Mouse (Mus musculus): Measurements from ENCODE around the gene Myo1a. TPM values are rescaled to one million over a fixed set of nuclear protein-coding genes. Genes with fewer than 3 reads are reported as not detected.
"Not testable (repeated sequence)": the region's sequence is repeated elsewhere in the genome, so short reads cannot be mapped to it uniquely, and the experiment has no call there.

The Myo1a gene
- 0.62 TPM in 1 of 2 replicates, not detected in the other for polyA plus RNA-seq (2014; fragmentation: Nextera tagmentation; extraction: Ambion mirVana)

GRCm38 (mm10) chr10:127704766-127705220 lies at the start of gene Myo1a:
Gene Myo1a, plus strand, starts transcription at chr10:127705170.
- Histone ChIP-seq H3K4me1 (ENCODE audit: control insufficient read depth, insufficient read depth, low read length) (no peaks in the 10 kb centered on the region), H3K36me3 (ENCODE audit: control insufficient read depth, insufficient read depth, low read length) (no peaks in the 10 kb centered on the region), H3K9me3 (ENCODE audit: control insufficient read depth, low read length) (no peaks in the 10 kb centered on the region), H3K27me3 (ENCODE audit: control insufficient read depth, insufficient read depth, low read length) (no peaks in the 10 kb centered on the region), H3K4me2 (ENCODE audit: low read length) (no peak within 1 kb of the TSS), H3K27ac (replicated peaks; ENCODE audit: low read depth, low read length) (no peak within 1 kb of the TSS), H3K9ac (replicated peaks; ENCODE audit: low read length) (no peak within 1 kb of the TSS), H3K4me3 (replicated peaks; ENCODE audit: low read depth, low read length) (no peak within 1 kb of the TSS)
- 78% methylated on average over 2 of the region's 2 CpGs for WGBS
- DNase-seq: no peak
- no peak for ATAC-seq (ENCODE audit: low FRiP score, low TSS enrichment)

- not testable (repeated sequence) for DNase-seq; H3K9me3 ChIP-seq (ENCODE audit: control insufficient read depth, low read length); ATAC-seq (ENCODE audit: low FRiP score, low TSS enrichment); H3K4me1 ChIP-seq (ENCODE audit: control insufficient read depth, insufficient read depth, low read length); H3K4me3 ChIP-seq (replicated peaks; ENCODE audit: low read depth, low read length); H3K4me2 ChIP-seq (ENCODE audit: low read length); H3K9ac ChIP-seq (replicated peaks; ENCODE audit: low read length); H3K36me3 ChIP-seq (ENCODE audit: control insufficient read depth, insufficient read depth, low read length); H3K27ac ChIP-seq (replicated peaks; ENCODE audit: low read depth, low read length)
- H3K27me3 ChIP-seq (ENCODE audit: control insufficient read depth, insufficient read depth, low read length): peaks cover 22% of the 10 kb centered on the region
- 46% methylated on average over 6 of the region's 6 CpGs for WGBS
Observed at GRCm38 (mm10) chr10:127657617-127658016, 47.4 kb upstream of the Myo1a start.

GRCm38 (mm10) chr10:127658076-127658475 lies 46.9 kb upstream of the Myo1a start:
- no peak for DNase-seq
- Histone ChIP-seq H3K4me2 (ENCODE audit: low read length) (no peak overlapping the region), H3K4me1 (ENCODE audit: control insufficient read depth, insufficient read depth, low read length) (no peaks in the 10 kb centered on the region), H3K27me3 (ENCODE audit: control insufficient read depth, insufficient read depth, low read length) (peaks cover 27% of the 10 kb centered on the region), H3K27ac (replicated peaks; ENCODE audit: low read depth, low read length) (no peak overlapping the region), H3K9ac (replicated peaks; ENCODE audit: low read length) (no peak overlapping the region), H3K36me3 (ENCODE audit: control insufficient read depth, insufficient read depth, low read length) (no peaks in the 10 kb centered on the region), H3K9me3 (ENCODE audit: control insufficient read depth, low read length) (no peaks in the 10 kb centered on the region), H3K4me3 (replicated peaks; ENCODE audit: low read depth, low read length) (no peak overlapping the region)
- 22% methylated on average over 6 of the region's 6 CpGs for WGBS
- no peak for ATAC-seq (ENCODE audit: low FRiP score, low TSS enrichment)

GRCm38 (mm10) chr10:127659551-127659950 lies 45.4 kb upstream of the Myo1a start:
- ATAC-seq (ENCODE audit: low FRiP score, low TSS enrichment): no peak
- Histone ChIP-seq H3K9me3 (ENCODE audit: control insufficient read depth, low read length) (no peaks in the 10 kb centered on the region), H3K4me3 (replicated peaks; ENCODE audit: low read depth, low read length) (no peak overlapping the region), H3K36me3 (ENCODE audit: control insufficient read depth, insufficient read depth, low read length) (no peaks in the 10 kb centered on the region), H3K9ac (replicated peaks; ENCODE audit: low read length) (no peak overlapping the region), H3K27me3 (ENCODE audit: control insufficient read depth, insufficient read depth, low read length) (peaks cover 41% of the 10 kb centered on the region), H3K27ac (replicated peaks; ENCODE audit: low read depth, low read length) (no peak overlapping the region), H3K4me2 (ENCODE audit: low read length) (no peak overlapping the region), H3K4me1 (ENCODE audit: control insufficient read depth, insufficient read depth, low read length) (no peaks in the 10 kb centered on the region)
- WGBS: 52% methylated on average over 1 of the region's 1 CpGs
- DNase-seq: no peak

GRCm38 (mm10) chr10:127661291-127661914 lies 43.6 kb upstream of the Myo1a start:
- ATAC-seq (ENCODE audit: low FRiP score, low TSS enrichment) (no peak), DNase-seq (no peak)
- Histone ChIP-seq H3K4me2 (ENCODE audit: low read length) (peak overlapping the region; percentile 10; the same call in 1 of the 2 replicates), H3K36me3 (ENCODE audit: control insufficient read depth, insufficient read depth, low read length) (no peaks in the 10 kb centered on the region), H3K27ac (replicated peaks; ENCODE audit: low read depth, low read length) (no peak overlapping the region), H3K4me3 (replicated peaks; ENCODE audit: low read depth, low read length) (no peak overlapping the region), H3K9me3 (ENCODE audit: control insufficient read depth, low read length) (no peaks in the 10 kb centered on the region), H3K9ac (replicated peaks; ENCODE audit: low read length) (no peak overlapping the region), H3K4me1 (ENCODE audit: control insufficient read depth, insufficient read depth, low read length) (peaks cover 8% of the 10 kb centered on the region; the same call in 1 of the 2 replicates), H3K27me3 (ENCODE audit: control insufficient read depth, insufficient read depth, low read length) (peaks cover 60% of the 10 kb centered on the region)
- WGBS: 21% methylated on average over 14 of the region's 14 CpGs

GRCm38 (mm10) chr10:127661915-127662663 lies 42.9 kb upstream of the Myo1a start:
- no peak overlapping the region for H3K27ac ChIP-seq (replicated peaks; ENCODE audit: low read depth, low read length)
- H3K4me1 ChIP-seq (ENCODE audit: control insufficient read depth, insufficient read depth, low read length): peaks cover 10% of the 10 kb centered on the region; the same call in 1 of the 2 replicates
- ATAC-seq (ENCODE audit: low FRiP score, low TSS enrichment) (no peak), DNase-seq (peak; percentile 29)
- H3K9me3 ChIP-seq (ENCODE audit: control insufficient read depth, low read length): no peaks in the 10 kb centered on the region
- WGBS: 7% methylated on average over 16 of the region's 16 CpGs
- no peak overlapping the region for H3K4me3 ChIP-seq (replicated peaks; ENCODE audit: low read depth, low read length)
- peak overlapping the region; percentile 27 for H3K4me2 ChIP-seq (ENCODE audit: low read length)
- H3K9ac ChIP-seq (replicated peaks; ENCODE audit: low read length): no peak overlapping the region
- peaks cover 66% of the 10 kb centered on the region for H3K27me3 ChIP-seq (ENCODE audit: control insufficient read depth, insufficient read depth, low read length)
- no peaks in the 10 kb centered on the region for H3K36me3 ChIP-seq (ENCODE audit: control insufficient read depth, insufficient read depth, low read length)

GRCm38 (mm10) chr10:127662666-127663253 lies 42.2 kb upstream of the Myo1a start:
- ATAC-seq (ENCODE audit: low FRiP score, low TSS enrichment) (no peak), DNase-seq (peak; percentile 34)
- WGBS: 13% methylated on average over 19 of the region's 19 CpGs
- H3K36me3 ChIP-seq (ENCODE audit: control insufficient read depth, insufficient read depth, low read length): no peaks in the 10 kb centered on the region
- H3K27ac ChIP-seq (replicated peaks; ENCODE audit: low read depth, low read length): no peak overlapping the region
- no peak overlapping the region for H3K9ac ChIP-seq (replicated peaks; ENCODE audit: low read length)
- peak overlapping the region; percentile 27 for H3K4me2 ChIP-seq (ENCODE audit: low read length)
- no peaks in the 10 kb centered on the region for H3K9me3 ChIP-seq (ENCODE audit: control insufficient read depth, low read length)
- H3K27me3 ChIP-seq (ENCODE audit: control insufficient read depth, insufficient read depth, low read length): peaks cover 72% of the 10 kb centered on the region
- no peak overlapping the region for H3K4me3 ChIP-seq (replicated peaks; ENCODE audit: low read depth, low read length)
- H3K4me1 ChIP-seq (ENCODE audit: control insufficient read depth, insufficient read depth, low read length): peaks cover 10% of the 10 kb centered on the region; the same call in 1 of the 2 replicates

- no peak for DNase-seq
- H3K9ac ChIP-seq (replicated peaks; ENCODE audit: low read length): no peak overlapping the region
- H3K36me3 ChIP-seq (ENCODE audit: control insufficient read depth, insufficient read depth, low read length): no peaks in the 10 kb centered on the region
- WGBS: 28% methylated on average over 5 of the region's 5 CpGs
- H3K4me1 ChIP-seq (ENCODE audit: control insufficient read depth, insufficient read depth, low read length): peaks cover 10% of the 10 kb centered on the region; the same call in 1 of the 2 replicates
- H3K4me2 ChIP-seq (ENCODE audit: low read length): no peak overlapping the region
- H3K27me3 ChIP-seq (ENCODE audit: control insufficient read depth, insufficient read depth, low read length): peaks cover 76% of the 10 kb centered on the region
- H3K9me3 ChIP-seq (ENCODE audit: control insufficient read depth, low read length): no peaks in the 10 kb centered on the region
- H3K27ac ChIP-seq (replicated peaks; ENCODE audit: low read depth, low read length): no peak overlapping the region
- no peak for ATAC-seq (ENCODE audit: low FRiP score, low TSS enrichment)
- no peak overlapping the region for H3K4me3 ChIP-seq (replicated peaks; ENCODE audit: low read depth, low read length)
Observed at GRCm38 (mm10) chr10:127663590-127663989, 41.4 kb upstream of the Myo1a start.

Measured in midbrain, embryonic 14.5 days (tissue).